Mouse (Mus musculus): ENCODE results near the gene Pde2a. TPM values are rescaled to one million over a fixed set of nuclear protein-coding genes. Genes with fewer than 3 reads are reported as not detected.
A peak's percentile ranks its signal among the peaks of the same experiment; 100 is the strongest.

Pde2a gene
- total RNA-seq, 4 experiments from 2014 or later: 46.1 to 58.6 (median 52.8) TPM

DNA sequence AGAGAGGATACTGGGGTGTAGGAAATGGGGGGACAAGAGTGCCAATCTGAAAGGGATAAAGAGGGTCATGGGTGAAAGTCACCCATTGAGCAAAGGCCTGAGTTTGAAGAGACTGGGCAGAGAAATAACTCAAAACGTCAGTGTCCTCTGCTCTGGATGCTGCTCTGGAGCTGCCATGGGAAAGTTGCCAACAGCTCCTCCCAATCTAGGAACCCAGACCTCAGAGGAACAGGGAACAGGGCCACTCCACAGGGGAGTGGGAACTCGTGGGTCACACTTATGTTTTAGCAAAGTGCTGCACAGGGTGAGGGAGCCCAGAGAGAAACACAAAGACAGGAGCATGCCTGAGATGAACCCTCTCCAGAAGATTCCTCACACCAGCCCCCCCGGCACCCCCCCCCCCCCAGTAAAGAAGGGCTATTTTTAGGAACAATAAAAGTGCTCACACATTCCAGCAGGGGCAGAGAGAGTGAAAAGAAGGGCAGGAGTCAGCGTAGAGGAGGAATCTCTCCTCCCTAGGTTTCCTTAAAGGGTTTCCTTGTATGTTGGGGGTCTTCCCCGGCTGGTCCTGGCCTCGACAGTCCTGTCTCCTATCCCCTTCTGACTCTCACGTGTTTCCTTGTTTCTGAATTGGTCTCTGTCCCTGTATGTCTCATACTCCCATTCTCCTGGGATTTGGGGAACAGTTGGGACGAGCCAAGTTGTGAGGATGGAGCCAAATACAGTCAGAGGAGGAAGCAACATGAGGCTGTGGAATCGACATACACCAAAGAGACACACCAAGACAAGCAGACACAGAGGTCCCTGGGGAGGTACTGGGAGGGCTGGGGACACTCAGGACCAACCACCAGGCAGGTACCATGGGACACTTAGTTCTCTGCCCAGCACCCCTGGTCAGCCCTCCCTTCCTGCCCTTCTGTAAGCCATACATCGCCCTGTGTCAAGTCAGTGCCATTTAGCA is 51.4 kb downstream of the Pde2a start:
- DNase-seq (ENCODE audit: low spot score): peak; percentile 62

GRCm38 (mm10) chr7:101474399-101474811 is 52.9 kb downstream of the Pde2a start:
- DNase-seq (ENCODE audit: low spot score): no peak

- no peak for DNase-seq (ENCODE audit: low spot score)
Observed at GRCm38 (mm10) chr7:101476028-101476427, 54.5 kb downstream of the Pde2a start.

- DNase-seq (ENCODE audit: low spot score): no peak
Observed at GRCm38 (mm10) chr7:101476493-101476892, 55.0 kb downstream of the Pde2a start.

DNA sequence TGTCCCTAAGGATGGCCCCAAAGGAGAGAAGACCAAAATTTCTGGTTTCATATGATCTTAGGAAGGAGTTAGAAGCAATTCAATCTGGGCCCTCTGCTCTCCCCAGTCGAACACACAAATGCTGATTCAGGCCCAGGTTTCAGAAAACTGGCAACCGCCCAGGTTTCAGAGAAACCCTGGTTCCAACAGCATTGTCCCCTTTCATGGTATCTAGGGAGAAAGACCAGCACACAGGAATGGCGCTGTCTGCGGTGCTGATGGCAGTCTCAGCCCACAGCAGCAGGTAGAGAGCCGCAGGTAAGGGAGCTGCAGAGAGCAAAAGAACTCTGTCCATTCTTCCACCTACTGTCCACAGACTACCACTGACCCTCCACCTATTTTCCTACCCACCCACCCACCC is 55.7 kb downstream of the Pde2a start:
- no peak for DNase-seq (ENCODE audit: low spot score)

GRCm38 (mm10) chr7:101478099-101478498 is 56.6 kb downstream of the Pde2a start:
- DNase-seq (ENCODE audit: low spot score): no peak

- DNase-seq (ENCODE audit: low spot score): no peak
Observed at GRCm38 (mm10) chr7:101479841-101480240, 58.4 kb downstream of the Pde2a start.

- DNase-seq (ENCODE audit: low spot score): no peak
Observed at GRCm38 (mm10) chr7:101480671-101481070, 59.2 kb downstream of the Pde2a start.

DNA sequence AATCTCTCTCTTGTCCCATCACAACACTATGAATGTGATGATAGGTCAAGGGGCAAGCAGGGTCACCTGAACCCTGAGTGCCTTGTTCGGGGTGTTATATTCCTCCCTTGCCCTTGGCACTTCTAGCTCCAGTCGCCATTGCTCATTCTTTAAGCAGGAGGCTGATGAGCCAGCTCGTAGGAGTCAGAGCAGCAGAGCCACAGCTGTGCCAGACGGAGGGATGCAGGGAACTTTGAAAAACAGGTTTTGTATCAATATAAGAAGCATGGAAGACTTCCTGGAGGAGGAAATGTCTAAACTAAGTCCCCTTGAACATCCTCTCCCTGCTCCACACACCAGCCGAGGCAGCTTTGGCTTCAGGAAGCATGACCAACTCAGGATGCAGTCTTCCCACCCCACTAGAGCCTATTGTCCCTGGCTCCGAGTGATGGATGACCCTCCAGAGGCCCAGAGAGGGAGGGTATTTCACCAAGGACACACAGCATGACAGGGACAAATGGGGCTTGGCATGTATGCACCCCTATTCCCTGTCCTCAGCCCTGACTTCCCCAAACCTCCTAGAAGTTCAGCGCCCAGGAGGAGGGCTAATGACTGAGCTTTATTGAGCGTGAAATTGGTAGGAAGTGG is 60.5 kb downstream of the Pde2a start:
- no peak for DNase-seq (ENCODE audit: low spot score)

DNA sequence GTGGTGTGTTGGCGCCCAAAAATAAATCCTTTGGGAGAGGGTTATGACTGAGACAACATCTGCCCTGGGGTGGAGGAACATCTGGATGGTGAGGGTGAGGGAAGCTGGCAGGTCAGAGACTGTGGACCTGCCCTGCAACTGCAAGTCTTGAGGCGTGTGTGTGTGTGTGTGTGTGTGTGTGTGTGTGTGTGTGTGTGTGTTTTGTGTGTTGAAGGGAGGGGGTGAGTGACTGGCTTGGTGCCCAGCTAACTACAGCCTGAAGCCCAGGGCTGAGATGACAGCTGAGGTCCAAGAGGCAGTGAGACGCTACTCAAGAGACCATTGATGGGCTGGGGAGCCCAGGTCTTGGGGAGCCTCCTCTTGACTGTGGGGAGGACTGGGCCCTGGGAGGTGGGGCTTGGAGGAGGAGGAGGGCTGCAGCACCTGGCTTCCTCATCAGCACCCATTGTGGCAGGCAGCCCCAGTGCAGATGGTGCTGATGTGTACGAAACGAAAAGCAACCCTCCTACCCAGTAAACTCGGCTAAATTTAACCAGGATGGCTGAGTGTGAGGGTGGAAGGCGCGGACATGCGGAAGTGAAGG is 61.1 kb downstream of the Pde2a start:
- DNase-seq (ENCODE audit: low spot score): no peak

- DNase-seq (ENCODE audit: low spot score): no peak
Observed at GRCm38 (mm10) chr7:101483498-101484115, 62.1 kb downstream of the Pde2a start.

- no peak for DNase-seq (ENCODE audit: low spot score)
Observed at GRCm38 (mm10) chr7:101487102-101487501, 65.6 kb downstream of the Pde2a start.

GRCm38 (mm10) chr7:101490952-101491351 is 69.5 kb downstream of the Pde2a start:
- peak; percentile 58 for DNase-seq (ENCODE audit: low spot score)

- no peak for DNase-seq (ENCODE audit: low spot score)
Observed at GRCm38 (mm10) chr7:101498385-101498784, 76.9 kb downstream of the Pde2a start.

- DNase-seq (ENCODE audit: low spot score): no peak
Observed at GRCm38 (mm10) chr7:101499251-101499650, 77.8 kb downstream of the Pde2a start.

- no peak for DNase-seq (ENCODE audit: low spot score)
Observed at GRCm38 (mm10) chr7:101499701-101500100, 78.2 kb downstream of the Pde2a start.

DNA sequence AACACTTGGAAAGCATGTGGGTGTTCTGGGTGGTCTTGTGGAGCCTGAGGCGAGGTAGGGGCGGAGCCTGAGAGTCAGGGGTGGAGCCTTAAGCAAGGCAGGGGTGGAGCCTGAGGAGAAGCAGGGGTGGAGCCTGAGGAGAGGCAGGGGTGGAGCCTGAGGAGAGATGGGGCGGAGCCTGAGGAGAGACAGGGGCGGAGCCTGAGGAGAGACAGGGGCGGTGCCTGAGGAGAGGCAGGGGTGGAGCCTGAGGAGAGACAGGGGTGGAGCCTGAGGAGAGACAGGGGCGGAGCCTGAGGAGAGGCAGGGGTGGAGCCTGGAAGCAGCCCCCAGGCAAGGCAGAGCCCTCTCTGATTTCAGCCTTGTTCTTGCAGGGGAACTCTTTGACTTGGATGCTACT is 79.7 kb downstream of the Pde2a start:
- no peak for DNase-seq (ENCODE audit: low spot score)

GRCm38 (mm10) chr7:101501675-101502074 is 80.2 kb downstream of the Pde2a start:
- no peak for DNase-seq (ENCODE audit: low spot score)

- peak; percentile 77 for DNase-seq (ENCODE audit: low spot score)
Observed at GRCm38 (mm10) chr7:101503351-101503750, 81.9 kb downstream of the Pde2a start.

- DNase-seq (ENCODE audit: low spot score): no peak
Observed at GRCm38 (mm10) chr7:101503803-101504202, 82.3 kb downstream of the Pde2a start.

GRCm38 (mm10) chr7:101504507-101504906 is 83.0 kb downstream of the Pde2a start:
- no peak for DNase-seq (ENCODE audit: low spot score)

DNA sequence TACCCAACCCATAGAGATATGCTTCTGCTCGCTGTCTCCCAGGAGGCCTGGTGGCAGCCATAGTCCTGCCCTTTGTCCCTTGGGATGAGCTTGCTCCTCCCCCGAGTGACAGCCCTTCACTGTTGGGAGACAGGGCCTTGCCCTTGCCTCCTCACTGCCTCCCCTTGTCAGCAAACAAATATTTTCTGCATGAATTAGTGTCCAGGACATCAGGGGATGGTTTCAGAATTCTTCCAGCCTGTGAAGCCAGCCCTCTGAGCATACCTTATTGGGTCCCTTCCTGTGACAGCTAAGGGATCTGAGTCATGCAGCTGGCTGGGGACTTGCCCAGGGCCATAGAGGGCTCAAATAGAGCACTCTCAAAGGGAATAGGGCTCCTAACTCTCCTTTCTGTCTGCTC is 87.7 kb downstream of the Pde2a start:
- no peak for DNase-seq (ENCODE audit: low spot score)
